Mouse (Mus musculus): Measurements from ENCODE around the gene 2410004B18Rik. TPM values are rescaled to one million over a fixed set of nuclear protein-coding genes. Genes with fewer than 3 reads are reported as not detected.

2410004B18Rik gene
- polyA plus RNA-seq, 1 experiment from 2014 or later = 10.1 TPM

DNA sequence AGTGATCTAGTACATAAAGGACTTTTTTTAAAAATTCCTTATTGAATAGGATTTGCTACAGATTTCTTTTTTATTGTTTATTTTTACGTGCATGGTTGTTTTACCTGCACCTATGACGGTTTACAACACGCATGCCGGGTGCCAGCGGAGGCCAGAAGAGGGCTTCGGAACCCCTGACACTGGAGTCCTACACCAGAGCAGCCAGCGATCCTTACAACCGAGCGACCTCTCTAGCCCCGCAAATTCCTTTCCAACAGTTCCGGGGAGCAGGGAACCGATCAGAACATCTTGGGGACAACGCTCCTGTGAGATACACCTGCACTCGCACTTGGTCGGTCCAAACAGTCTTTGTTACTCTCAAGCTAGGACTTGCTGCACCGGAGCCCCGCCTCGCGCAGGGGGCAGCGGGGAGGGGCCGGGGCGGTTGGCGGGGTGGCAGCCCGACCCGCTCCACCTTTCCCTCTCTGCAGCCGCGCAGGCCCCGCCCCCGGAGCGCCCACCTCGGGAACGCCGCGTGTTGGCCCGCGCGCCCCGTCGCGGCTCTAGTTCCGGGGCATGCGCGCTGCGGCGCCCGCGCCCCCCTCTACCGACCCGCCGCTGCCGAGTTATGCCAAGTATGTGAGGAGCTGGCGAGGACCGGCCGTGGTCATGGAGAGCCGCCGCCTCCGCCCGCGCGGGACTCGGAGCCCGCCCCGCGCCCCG lies 49.6 kb downstream of the 2410004B18Rik start, which contains the start of gene Syde2:
Gene Syde2, plus strand, starts transcription at position 603 of the 702 bp plus-strand sequence.
- peaks cover 7% of the 10 kb centered on the region for H3K4me1 ChIP-seq (ENCODE audit: insufficient read depth)
- 2% methylated on average over 43 of the region's 65 CpGs for WGBS (ENCODE audit: insufficient replicate concordance)

DNA sequence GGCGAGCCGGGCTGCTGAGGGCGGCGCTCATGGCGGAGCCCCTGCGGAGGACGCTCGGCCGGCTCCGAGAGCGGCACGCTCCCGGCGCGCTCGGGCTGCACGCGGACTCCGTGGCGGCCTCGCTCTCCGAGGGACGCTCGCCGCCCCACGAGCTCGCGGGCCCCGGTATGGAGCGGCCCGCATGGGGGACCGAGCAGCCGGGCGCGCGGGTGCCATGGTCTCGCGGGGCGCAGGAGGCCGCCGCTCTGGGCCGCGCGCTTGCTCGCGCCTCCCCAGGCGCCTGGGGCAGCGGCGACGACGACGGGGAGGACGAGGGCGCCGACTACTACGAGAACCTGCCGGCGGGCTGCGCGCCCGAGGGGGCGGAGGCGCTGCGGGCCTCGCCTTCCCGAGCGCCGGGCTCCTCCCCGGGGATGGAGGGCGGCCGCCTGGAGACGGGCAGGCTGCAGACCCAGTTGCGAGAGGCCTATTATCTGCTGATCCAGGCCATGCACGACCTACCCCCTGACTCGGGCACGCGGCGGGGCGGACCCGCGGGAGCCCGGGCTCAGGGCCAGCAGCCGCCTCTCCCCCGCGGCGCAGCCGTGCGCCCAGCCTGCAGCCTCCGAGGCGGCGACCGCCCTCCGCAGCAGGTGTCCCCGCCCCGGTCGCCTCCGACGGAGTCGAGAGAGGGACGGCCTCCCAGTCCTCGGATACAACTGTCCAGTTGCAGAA lies 50.3 kb downstream of the 2410004B18Rik start:
- H3K9ac ChIP-seq (replicated peaks) = peak overlapping the region; percentile 60
- H3K4me2 ChIP-seq (ENCODE audit: low read depth, low read length) = peak overlapping the region; percentile 79
- H3K27me3 ChIP-seq (ENCODE audit: insufficient read depth, low read length) = peaks cover 25% of the 10 kb centered on the region
- no peak for TF ChIP-seq EP300 (IDR thresholded peaks at IDR 0.05; ENCODE audit: low read depth)
- TF ChIP-seq CTCF (IDR thresholded peaks at IDR 0.05; ENCODE audit: low read depth) = no peak
- WGBS (ENCODE audit: insufficient replicate concordance) = under 1% methylated on average over 73 of the region's 101 CpGs
- peak overlapping the region; percentile 87 for H3K27ac ChIP-seq (ENCODE audit: low read depth)
- DNase-seq (peak; percentile 79), ATAC-seq (peak; percentile 91)
- peak overlapping the region; percentile 55 for H3K4me3 ChIP-seq (ENCODE audit: low read depth, low read length)
- no peaks in the 10 kb centered on the region for H3K9me3 ChIP-seq (ENCODE audit: low read length)
- no peaks in the 10 kb centered on the region for H3K36me3 ChIP-seq (replicated peaks; ENCODE audit: insufficient read depth, low read length)
- H3K4me1 ChIP-seq (ENCODE audit: insufficient read depth) = peaks cover 10% of the 10 kb centered on the region

More for the DNA sequence above, 49.6 kb downstream of the 2410004B18Rik start, which contains the start of gene Syde2:
- peak; percentile 75 for DNase-seq
- Histone ChIP-seq H3K9ac (replicated peaks) (peak within 1 kb of the TSS; percentile 60), H3K9me3 (ENCODE audit: low read length) (no peaks in the 10 kb centered on the region), H3K27me3 (ENCODE audit: insufficient read depth, low read length) (peaks cover 25% of the 10 kb centered on the region), H3K36me3 (replicated peaks; ENCODE audit: insufficient read depth, low read length) (no peaks in the 10 kb centered on the region), H3K27ac (ENCODE audit: low read depth) (peak within 1 kb of the TSS; percentile 87), H3K4me2 (ENCODE audit: low read depth, low read length) (peak within 1 kb of the TSS; percentile 79), H3K4me3 (ENCODE audit: low read depth, low read length) (peak within 1 kb of the TSS; percentile 55)
- no peak for TF ChIP-seq CTCF (IDR thresholded peaks at IDR 0.05; ENCODE audit: low read depth)
- no peak for TF ChIP-seq EP300 (IDR thresholded peaks at IDR 0.05; ENCODE audit: low read depth)
- ATAC-seq = peak; percentile 39

DNA sequence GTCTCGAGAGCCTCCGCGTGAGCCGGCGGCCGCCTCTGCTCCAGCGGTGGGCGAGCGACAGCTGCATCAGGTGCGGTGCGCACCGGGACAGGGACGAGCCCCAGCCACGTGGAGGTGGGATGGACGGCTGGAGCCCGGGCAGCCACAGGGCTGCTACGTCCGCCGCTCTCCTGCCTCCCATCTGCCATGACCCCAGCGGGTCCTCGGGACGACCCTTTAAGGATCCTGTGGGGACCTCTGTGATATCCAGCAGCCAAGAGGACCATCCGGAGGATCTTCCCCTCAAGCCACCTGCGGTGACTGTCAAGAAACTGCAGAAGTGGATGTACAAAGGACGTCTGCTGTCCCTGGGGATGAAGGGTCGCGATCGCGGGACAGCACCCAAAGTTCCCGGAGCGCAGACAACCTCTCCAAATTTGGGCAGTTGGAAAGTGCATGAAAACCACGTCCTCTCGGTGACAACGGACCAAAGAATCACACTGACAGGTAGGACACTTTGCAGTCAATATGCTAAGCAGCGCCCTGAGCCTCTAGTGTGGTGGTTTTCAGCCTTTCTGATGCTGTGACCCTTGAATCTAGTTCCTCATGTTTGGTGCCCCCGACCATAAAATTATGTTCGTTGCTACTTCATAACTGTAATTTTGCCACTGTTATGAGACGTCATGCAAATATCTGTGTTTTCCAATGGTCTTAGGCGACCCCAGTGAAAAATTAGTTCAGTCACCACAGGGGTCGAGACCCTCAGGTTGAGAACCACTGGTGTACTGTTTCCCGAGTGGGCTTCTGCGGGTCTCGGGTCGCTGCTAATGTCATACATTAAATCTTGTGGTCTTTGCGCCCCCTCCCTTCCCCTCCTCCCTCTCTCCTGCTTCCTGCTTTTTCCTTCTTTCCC lies 51.1 kb downstream of the 2410004B18Rik start:
- H3K36me3 ChIP-seq (replicated peaks; ENCODE audit: insufficient read depth, low read length) = no peaks in the 10 kb centered on the region
- ATAC-seq = no peak
- no peak for TF ChIP-seq CTCF (IDR thresholded peaks at IDR 0.05; ENCODE audit: low read depth)
- TF ChIP-seq EP300 (IDR thresholded peaks at IDR 0.05; ENCODE audit: low read depth) = no peak
- H3K9ac ChIP-seq (replicated peaks) = peak overlapping the region; percentile 59
- 2% methylated on average over 43 of the region's 45 CpGs for WGBS (ENCODE audit: insufficient replicate concordance)
- DNase-seq = no peak
- peak overlapping the region; percentile 79 for H3K4me2 ChIP-seq (ENCODE audit: low read depth, low read length)
- no peaks in the 10 kb centered on the region for H3K9me3 ChIP-seq (ENCODE audit: low read length)
- peaks cover 25% of the 10 kb centered on the region for H3K27me3 ChIP-seq (ENCODE audit: insufficient read depth, low read length)
- H3K4me1 ChIP-seq (ENCODE audit: insufficient read depth) = peaks cover 10% of the 10 kb centered on the region
- peak overlapping the region; percentile 72 for H3K27ac ChIP-seq (ENCODE audit: low read depth)
- H3K4me3 ChIP-seq (ENCODE audit: low read depth, low read length) = peak overlapping the region; percentile 55

DNA sequence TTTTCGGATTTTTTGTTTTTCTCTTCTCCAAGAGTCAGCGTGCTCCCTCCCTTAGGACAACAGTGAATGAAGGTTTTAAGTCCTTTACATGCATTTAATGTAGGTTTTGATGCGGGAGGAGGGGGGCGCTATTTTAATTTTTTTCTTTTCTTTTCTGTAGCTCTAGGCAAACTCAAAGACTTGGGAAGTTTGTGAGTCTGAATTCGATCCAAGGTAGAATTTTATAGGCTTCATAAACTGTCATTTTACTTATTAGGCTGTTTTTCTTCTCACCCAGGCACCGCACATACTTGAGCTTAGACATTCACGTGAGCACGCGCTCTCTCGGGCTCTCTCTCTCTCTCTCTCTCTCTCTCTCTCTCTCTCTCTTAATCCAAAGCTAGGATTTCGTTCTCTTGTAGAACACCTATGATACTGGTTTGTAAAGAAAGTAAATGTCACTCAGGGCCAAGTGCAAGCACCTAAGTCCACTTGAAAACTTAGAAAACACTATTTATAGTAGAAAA lies 51.8 kb downstream of the 2410004B18Rik start:
- Histone ChIP-seq H3K27me3 (ENCODE audit: insufficient read depth, low read length) (peaks cover 25% of the 10 kb centered on the region), H3K9me3 (ENCODE audit: low read length) (no peaks in the 10 kb centered on the region), H3K4me2 (ENCODE audit: low read depth, low read length) (peak overlapping the region; percentile 79), H3K4me1 (ENCODE audit: insufficient read depth) (peaks cover 10% of the 10 kb centered on the region), H3K27ac (ENCODE audit: low read depth) (no peak overlapping the region), H3K4me3 (ENCODE audit: low read depth, low read length) (peak overlapping the region; percentile 55), H3K36me3 (replicated peaks; ENCODE audit: insufficient read depth, low read length) (no peaks in the 10 kb centered on the region), H3K9ac (replicated peaks) (peak overlapping the region; percentile 59)
- WGBS (ENCODE audit: insufficient replicate concordance) = 12% methylated on average over 11 of the region's 11 CpGs
- TF ChIP-seq EP300 (IDR thresholded peaks at IDR 0.05; ENCODE audit: low read depth) (no peak), CTCF (IDR thresholded peaks at IDR 0.05; ENCODE audit: low read depth) (no peak)
- ATAC-seq (no peak), DNase-seq (no peak)

DNA sequence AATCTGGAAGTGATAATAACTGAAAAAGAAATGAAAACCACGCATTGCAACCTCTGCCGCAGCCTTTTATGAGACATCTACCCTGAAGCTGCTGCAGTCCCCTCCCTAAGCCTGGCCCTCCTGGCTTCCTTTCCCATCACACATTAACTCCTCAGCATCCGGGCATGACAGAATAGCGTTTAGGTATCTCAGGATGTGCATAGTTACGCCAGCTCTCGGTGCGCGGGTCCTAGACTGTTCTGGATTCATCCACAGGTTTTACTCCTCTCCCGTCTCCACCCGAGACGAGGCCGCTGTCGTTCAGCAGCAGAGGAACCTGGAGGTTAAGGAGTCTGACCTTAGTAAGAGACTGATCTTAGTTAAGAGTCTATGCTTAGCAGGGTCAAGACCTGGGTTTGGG lies 53.3 kb downstream of the 2410004B18Rik start:
- no peak for ATAC-seq

More for the DNA sequence above, 53.3 kb downstream of the 2410004B18Rik start:
- Histone ChIP-seq H3K27me3 (ENCODE audit: insufficient read depth, low read length) (peaks cover 25% of the 10 kb centered on the region), H3K9ac (replicated peaks) (no peak overlapping the region), H3K4me3 (ENCODE audit: low read depth, low read length) (no peak overlapping the region), H3K4me1 (ENCODE audit: insufficient read depth) (peaks cover 10% of the 10 kb centered on the region), H3K4me2 (ENCODE audit: low read depth, low read length) (no peak overlapping the region), H3K27ac (ENCODE audit: low read depth) (no peak overlapping the region), H3K9me3 (ENCODE audit: low read length) (no peaks in the 10 kb centered on the region), H3K36me3 (replicated peaks; ENCODE audit: insufficient read depth, low read length) (no peaks in the 10 kb centered on the region)
- DNase-seq = no peak
- TF ChIP-seq EP300 (IDR thresholded peaks at IDR 0.05; ENCODE audit: low read depth) (no peak), CTCF (IDR thresholded peaks at IDR 0.05; ENCODE audit: low read depth) (no peak)
- WGBS (ENCODE audit: insufficient replicate concordance) = 81% methylated on average over 13 of the region's 13 CpGs

Measured in liver, postnatal 0 days (tissue).